Mouse (Mus musculus): ENCODE data around the gene Esrrg.

- no peak for TF ChIP-seq GATA1 (IDR thresholded peaks at IDR 0.05; ENCODE audit: borderline replicate concordance, low read length)
- no peak for TF ChIP-seq FLI1 (IDR thresholded peaks at IDR 0.05; ENCODE audit: low read length)
Measured at GRCm38 (mm10) chr1:187605391-187606270, 3.0 kb upstream of the Esrrg start.

All from megakaryocyte, embryonic 14.5 days (primary cell).